Mouse (Mus musculus) inflammation-experienced regulatory T-cells, adult 16 weeks (primary cell): ENCODE data around the gene Hcrt. TPM values are rescaled to one million over a fixed set of nuclear protein-coding genes. Genes with fewer than 3 reads are reported as not detected.

Source experiments
- polyA plus RNA-seq: library from polyadenylated mRNA; unstranded; fragments of 100-300 nt; shearing (Covaris generic); gene quantifications from one replicate; pipeline ENCODE4 v1.2.1, GENCODE M21; 2017

The Hcrt gene
- polyA plus RNA-seq: not detected

GRCm38 (mm10) chr11:100762831-100763230, at the start of gene Hcrt:
Gene Hcrt, minus strand, starts transcription at chr11:100762931.

GRCm38 (mm10) chr11:100770646-100771408, 8.1 kb upstream of the Hcrt start, which contains the start of gene Ghdc:
Gene Ghdc, minus strand, starts transcription at chr11:100770957.

GRCm38 (mm10) chr11:100759611-100760233, 3.0 kb downstream of the Hcrt start, which contains the start of gene Kcnh4:
Gene Kcnh4, minus strand, starts transcription at chr11:100759942.

GRCm38 (mm10) chr11:100738066-100738604, 24.6 kb downstream of the Hcrt start, which contains the start of gene Rab5c:
Gene Rab5c, minus strand, starts transcription at chr11:100738215.

GRCm38 (mm10) chr11:100713735-100714533, 48.8 kb downstream of the Hcrt start, which contains the start of gene Hspb9:
Gene Hspb9, plus strand, starts transcription at chr11:100713850.

GRCm38 (mm10) chr11:100711783-100712615, 50.7 kb downstream of the Hcrt start, which contains the start of gene Kat2a:
Gene Kat2a, minus strand, starts transcription at chr11:100712465.

Other genes with a start within 250 kb of the Hcrt start
- gene Acly, start 234.9 kb downstream of the Hcrt start, polyA plus RNA-seq: 225 TPM
- gene Ttc25, start 217.3 kb downstream of the Hcrt start, polyA plus RNA-seq: 0.11 TPM
- 453 TPM for gene Cnp, start 188.0 kb downstream of the Hcrt start, polyA plus RNA-seq
- 29.7 TPM for gene Nkiras2, start 143.7 kb downstream of the Hcrt start, polyA plus RNA-seq
- gene Dnajc7, start 142.8 kb downstream of the Hcrt start, polyA plus RNA-seq: 688 TPM
- gene Zfp385c, start 70.5 kb downstream of the Hcrt start, polyA plus RNA-seq: 0.76 TPM
- gene Dhx58, start 58.7 kb downstream of the Hcrt start, polyA plus RNA-seq: 35.9 TPM
- 49.6 TPM for gene Kat2a, start 50.5 kb downstream of the Hcrt start, polyA plus RNA-seq
- gene Hspb9, start 49.1 kb downstream of the Hcrt start, polyA plus RNA-seq: not detected
- 37.4 TPM for gene Rab5c, start 24.7 kb downstream of the Hcrt start, polyA plus RNA-seq
- 0.35 TPM for gene Kcnh4, start 3.0 kb downstream of the Hcrt start, polyA plus RNA-seq
- 3.2 TPM for gene Ghdc, start 8.0 kb upstream of the Hcrt start, polyA plus RNA-seq
- 180 TPM for gene Stat5b, start 87.8 kb upstream of the Hcrt start, polyA plus RNA-seq
- gene Stat5a, start 96.4 kb upstream of the Hcrt start, polyA plus RNA-seq: 104 TPM
- gene Stat3, start 176.6 kb upstream of the Hcrt start, polyA plus RNA-seq: 363 TPM
- gene Cavin1, start 208.0 kb upstream of the Hcrt start, polyA plus RNA-seq: 0.22 TPM
- 9.1 TPM for gene Atp6v0a1, start 246.5 kb upstream of the Hcrt start, polyA plus RNA-seq